Mouse (Mus musculus) megakaryocyte-erythroid progenitor cell, adult 5-6 weeks (primary cell): Measurements from ENCODE around the gene Scgb1b11. TPM values are rescaled to one million over a fixed set of nuclear protein-coding genes. Genes with fewer than 3 reads are reported as not detected.
"Not testable (repeated sequence)": the region's sequence is repeated elsewhere in the genome, so short reads cannot be mapped to it uniquely, and the experiment has no call there.

Experiments used
- ATAC-seq: replicated peaks from 2 replicates; pipeline ENCODE4 v1.8.0; 2016; ENCODE audit warnings: mild to moderate bottlenecking, inconsistent platforms; ENCODE audit not compliant: severe bottlenecking, poor library complexity, low FRiP score, low TSS enrichment
- total RNA-seq, 2 experiments: library from RNA; stranded (forward) in 1 of 2; stranded (reverse) in 1 of 2; fragments of 200-1000, 215-1000 nt in 1 of 2; fragments of >200 nt in 1 of 2; fragmentation: Nextera tagmentation in 1 of 2; gene quantifications; 2 replicates each; pipeline ENCODE4 v1.2.3; 2014 to 2017

The Scgb1b11 gene
- not detected in 2 replicates for total RNA-seq (2014; fragmentation: Nextera tagmentation)
- not detected in 2 replicates for total RNA-seq (2017)

- ATAC-seq, result not testable (repeated sequence)
Measured at GRCm38 (mm10) chr7:32222540-32222939, at the start of gene Scgb1b11. Gene Scgb1b11 (plus strand): TSS chr7:32222840.

- not testable (repeated sequence) for ATAC-seq
Measured at GRCm38 (mm10) chr7:32211045-32211444, 11.6 kb upstream of the Scgb1b11 start, which contains the start of gene Scgb2b11. Gene Scgb2b11 (minus strand): TSS chr7:32211145.

Other genes starting within 250 kb of the Scgb1b11 start
- gene Scgb1b10, start 122.0 kb upstream of the Scgb1b11 start, total RNA-seq (2014; fragmentation: Nextera tagmentation), result not detected in 2 replicates
- gene Scgb1b10, start 122.0 kb upstream of the Scgb1b11 start, total RNA-seq (2017), result not detected in 2 replicates
- not detected in 2 replicates for gene Scgb2b11, start 11.7 kb upstream of the Scgb1b11 start, total RNA-seq (2014; fragmentation: Nextera tagmentation)
- not detected in 2 replicates for gene Scgb2b11, start 11.7 kb upstream of the Scgb1b11 start, total RNA-seq (2017)
- gene Scgb2b12, start 104.4 kb downstream of the Scgb1b11 start, total RNA-seq (2014; fragmentation: Nextera tagmentation), result not detected in 2 replicates
- not detected in 2 replicates for gene Scgb2b12, start 104.4 kb downstream of the Scgb1b11 start, total RNA-seq (2017)
- not detected in 2 replicates for gene Scgb1b12, start 111.3 kb downstream of the Scgb1b11 start, total RNA-seq (2014; fragmentation: Nextera tagmentation)
- gene Scgb1b12, start 111.3 kb downstream of the Scgb1b11 start, total RNA-seq (2017), result not detected in 2 replicates
- not detected in 2 replicates for gene Scgb1b29, start 218.7 kb downstream of the Scgb1b11 start, total RNA-seq (2014; fragmentation: Nextera tagmentation)
- not detected in 2 replicates for gene Scgb1b29, start 218.7 kb downstream of the Scgb1b11 start, total RNA-seq (2017)